Mouse (Mus musculus): ENCODE data around the gene Pir. TPM values are rescaled to one million over a fixed set of nuclear protein-coding genes. Genes with fewer than 3 reads are reported as not detected.

The Pir gene
- 0.69 TPM in 2 replicates for total RNA-seq (2017)

DNA sequence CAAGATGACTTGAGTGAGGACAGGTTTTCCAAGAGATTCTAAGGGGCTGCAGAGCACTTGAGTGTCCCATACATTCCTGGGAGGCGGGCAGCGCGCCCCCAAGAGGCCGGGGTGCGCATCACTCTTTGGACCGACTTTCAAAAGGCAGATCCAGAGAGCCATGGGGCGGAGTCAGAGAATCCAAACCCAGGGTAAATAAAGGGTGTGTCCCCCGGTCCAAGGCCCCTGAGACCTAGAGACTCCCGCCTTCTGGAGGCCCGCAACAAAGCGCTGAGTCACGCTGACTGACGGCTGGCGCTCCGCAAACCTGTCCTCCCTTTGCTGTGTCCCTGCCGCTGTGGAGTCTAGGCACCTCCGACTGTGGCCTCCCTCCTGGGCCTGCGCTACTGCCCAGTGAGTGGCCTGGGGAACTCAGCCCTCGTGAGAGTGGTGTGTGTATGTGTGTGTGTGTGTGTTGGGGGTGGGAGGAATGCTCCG lies at the start of gene Pir:
Gene Pir (plus strand): TSS at position 87 of the 477 bp plus-strand sequence.
- ATAC-seq (replicated peaks in 1 of 2; ENCODE audit: insufficient read depth in 1 of 2, low FRiP score in 2 of 2, low TSS enrichment in 1 of 2, low read depth in 1 of 2, poor library complexity in 2 of 2, severe bottlenecking in 2 of 2) = peak; percentile 91 to 98

DNA sequence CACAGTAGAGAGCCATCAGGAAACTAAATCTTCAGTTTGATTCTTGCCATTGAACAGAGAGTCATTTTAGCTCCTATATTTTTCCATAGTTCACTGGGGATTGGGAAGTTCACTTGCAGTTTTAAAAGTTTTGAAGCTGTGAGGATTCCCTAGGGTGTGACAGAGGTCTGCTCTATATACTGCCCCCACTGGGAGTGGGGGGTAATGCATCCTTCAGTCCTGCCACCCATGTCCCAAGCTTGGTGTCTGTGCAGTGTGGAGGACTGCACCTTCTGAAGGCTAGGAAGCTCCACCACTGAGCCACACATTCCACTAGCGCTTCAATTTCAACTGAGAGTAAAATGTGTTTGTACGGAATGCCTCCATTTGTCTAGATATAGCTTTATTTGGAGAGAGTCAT lies 47.2 kb upstream of the Pir start:
- peak; percentile 76 to 78; a peak in 3 of 4 replicates for ATAC-seq (replicated peaks in 1 of 2; ENCODE audit: insufficient read depth in 1 of 2, low FRiP score in 2 of 2, low TSS enrichment in 1 of 2, low read depth in 1 of 2, poor library complexity in 2 of 2, severe bottlenecking in 2 of 2)

GRCm38 (mm10) chrX:164233380-164233779 lies 35.8 kb upstream of the Pir start:
- no peak for ATAC-seq (replicated peaks in 1 of 2; ENCODE audit: insufficient read depth in 1 of 2, low FRiP score in 2 of 2, low TSS enrichment in 1 of 2, low read depth in 1 of 2, poor library complexity in 2 of 2, severe bottlenecking in 2 of 2)

GRCm38 (mm10) chrX:164245714-164246113 lies 23.5 kb upstream of the Pir start:
- 0 out of 4 replicates have a peak, but pooled peaks of 1 of the 2 experiments have one; percentile 46 for ATAC-seq (replicated peaks in 1 of 2; ENCODE audit: insufficient read depth in 1 of 2, low FRiP score in 2 of 2, low TSS enrichment in 1 of 2, low read depth in 1 of 2, poor library complexity in 2 of 2, severe bottlenecking in 2 of 2)

GRCm38 (mm10) chrX:164246722-164247121 lies 22.4 kb upstream of the Pir start:
- ATAC-seq (replicated peaks in 1 of 2; ENCODE audit: insufficient read depth in 1 of 2, low FRiP score in 2 of 2, low TSS enrichment in 1 of 2, low read depth in 1 of 2, poor library complexity in 2 of 2, severe bottlenecking in 2 of 2) = peak; percentile 21 to 53; a peak in 2 of 4 replicates

DNA sequence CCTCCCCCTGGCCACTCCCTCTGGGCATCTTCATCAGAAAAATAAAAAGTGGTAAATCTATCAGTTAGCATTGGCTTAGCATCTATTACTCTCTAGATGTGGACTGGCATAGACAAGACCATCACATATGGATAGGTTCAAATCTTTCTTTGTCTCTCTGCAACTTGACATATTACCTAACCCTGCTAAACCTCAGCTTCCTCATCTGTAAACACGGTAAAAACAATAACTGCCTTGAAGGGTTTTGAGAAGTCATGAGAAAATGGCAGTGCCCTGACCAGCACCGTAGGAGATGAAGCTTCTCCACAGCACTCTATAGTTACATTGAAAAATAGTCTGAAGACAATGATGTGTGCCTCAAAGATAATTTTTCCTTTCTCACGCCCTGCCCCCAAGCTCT lies 12.6 kb upstream of the Pir start:
- peak in 1 of 2 experiments; percentile 7; a peak in 1 of 4 replicates for ATAC-seq (replicated peaks in 1 of 2; ENCODE audit: insufficient read depth in 1 of 2, low FRiP score in 2 of 2, low TSS enrichment in 1 of 2, low read depth in 1 of 2, poor library complexity in 2 of 2, severe bottlenecking in 2 of 2)

DNA sequence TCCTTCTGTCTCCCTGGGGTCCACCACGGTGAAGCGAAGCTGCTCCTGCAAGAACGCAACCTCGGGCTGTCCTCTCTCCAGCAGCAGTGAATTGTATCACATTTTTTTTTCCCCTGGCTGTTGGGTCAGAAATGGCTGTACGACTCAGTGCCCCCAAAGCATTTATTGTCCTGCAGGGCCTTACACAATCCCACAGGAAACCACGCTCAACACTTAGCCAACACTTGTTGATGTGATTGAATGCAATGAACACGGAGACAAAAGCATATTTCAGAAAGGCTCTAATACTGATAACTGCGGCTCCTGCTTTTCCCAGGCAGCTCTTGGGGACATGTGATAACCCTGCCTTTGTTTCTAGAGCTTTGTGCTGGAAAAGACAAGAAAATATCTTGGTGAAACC lies 11.1 kb upstream of the Pir start, which contains the start of gene Bmx:
Gene Bmx (minus strand): TSS at position 137 of the 400 bp plus-strand sequence.
- ATAC-seq (replicated peaks in 1 of 2; ENCODE audit: insufficient read depth in 1 of 2, low FRiP score in 2 of 2, low TSS enrichment in 1 of 2, low read depth in 1 of 2, poor library complexity in 2 of 2, severe bottlenecking in 2 of 2) = peak in 1 of 2 experiments; percentile 36; a peak in 1 of 4 replicates

DNA sequence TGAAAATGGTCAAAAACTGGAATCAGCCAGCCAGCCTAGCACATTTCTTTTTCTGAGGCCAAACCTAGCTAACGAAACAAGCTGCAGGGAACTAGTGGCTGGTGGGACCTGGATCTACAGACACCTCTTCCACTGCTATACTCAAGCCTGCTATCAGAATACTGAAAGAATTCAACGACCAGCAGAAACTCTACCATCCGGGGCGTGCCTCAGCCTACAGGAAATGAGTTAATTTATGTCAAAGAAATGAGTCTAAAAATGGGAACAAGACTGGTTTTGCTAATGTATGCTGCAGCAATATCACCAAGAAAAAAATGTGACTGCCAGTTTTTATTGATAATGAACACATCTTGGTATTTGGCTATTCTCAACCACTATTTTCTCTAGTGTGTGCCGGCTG lies 10.5 kb upstream of the Pir start:
- peak; percentile 58 to 65; a peak in 3 of 4 replicates for ATAC-seq (replicated peaks in 1 of 2; ENCODE audit: insufficient read depth in 1 of 2, low FRiP score in 2 of 2, low TSS enrichment in 1 of 2, low read depth in 1 of 2, poor library complexity in 2 of 2, severe bottlenecking in 2 of 2)

GRCm38 (mm10) chrX:164262286-164262685 lies 6.9 kb upstream of the Pir start:
- no peak for ATAC-seq (replicated peaks in 1 of 2; ENCODE audit: insufficient read depth in 1 of 2, low FRiP score in 2 of 2, low TSS enrichment in 1 of 2, low read depth in 1 of 2, poor library complexity in 2 of 2, severe bottlenecking in 2 of 2)

GRCm38 (mm10) chrX:164264861-164265260 lies 4.3 kb upstream of the Pir start:
- ATAC-seq (replicated peaks in 1 of 2; ENCODE audit: insufficient read depth in 1 of 2, low FRiP score in 2 of 2, low TSS enrichment in 1 of 2, low read depth in 1 of 2, poor library complexity in 2 of 2, severe bottlenecking in 2 of 2) = no peak

DNA sequence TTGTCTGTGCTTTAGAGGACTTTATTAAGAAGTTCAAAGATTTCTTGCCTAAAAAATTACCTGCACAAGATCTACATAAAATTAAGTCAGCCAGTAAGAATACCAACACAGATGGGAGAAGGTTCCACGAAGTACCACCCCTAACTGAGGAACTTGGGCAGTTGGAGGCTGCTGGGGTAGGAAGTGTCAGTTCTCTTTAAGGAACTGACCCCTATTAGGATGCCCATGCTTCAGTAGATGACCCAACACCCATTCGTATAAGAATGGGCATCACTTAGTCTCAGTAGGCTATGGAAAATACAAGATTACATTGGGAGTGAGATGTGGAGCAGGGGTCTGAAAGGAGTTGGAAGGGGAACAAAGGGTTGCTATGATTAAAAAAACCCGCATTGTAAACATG lies 1.4 kb downstream of the Pir start:
- no peak for ATAC-seq (replicated peaks in 1 of 2; ENCODE audit: insufficient read depth in 1 of 2, low FRiP score in 2 of 2, low TSS enrichment in 1 of 2, low read depth in 1 of 2, poor library complexity in 2 of 2, severe bottlenecking in 2 of 2)

- ATAC-seq (replicated peaks in 1 of 2; ENCODE audit: insufficient read depth in 1 of 2, low FRiP score in 2 of 2, low TSS enrichment in 1 of 2, low read depth in 1 of 2, poor library complexity in 2 of 2, severe bottlenecking in 2 of 2) = no peak
Measured at GRCm38 (mm10) chrX:164275536-164275935, 6.4 kb downstream of the Pir start.

DNA sequence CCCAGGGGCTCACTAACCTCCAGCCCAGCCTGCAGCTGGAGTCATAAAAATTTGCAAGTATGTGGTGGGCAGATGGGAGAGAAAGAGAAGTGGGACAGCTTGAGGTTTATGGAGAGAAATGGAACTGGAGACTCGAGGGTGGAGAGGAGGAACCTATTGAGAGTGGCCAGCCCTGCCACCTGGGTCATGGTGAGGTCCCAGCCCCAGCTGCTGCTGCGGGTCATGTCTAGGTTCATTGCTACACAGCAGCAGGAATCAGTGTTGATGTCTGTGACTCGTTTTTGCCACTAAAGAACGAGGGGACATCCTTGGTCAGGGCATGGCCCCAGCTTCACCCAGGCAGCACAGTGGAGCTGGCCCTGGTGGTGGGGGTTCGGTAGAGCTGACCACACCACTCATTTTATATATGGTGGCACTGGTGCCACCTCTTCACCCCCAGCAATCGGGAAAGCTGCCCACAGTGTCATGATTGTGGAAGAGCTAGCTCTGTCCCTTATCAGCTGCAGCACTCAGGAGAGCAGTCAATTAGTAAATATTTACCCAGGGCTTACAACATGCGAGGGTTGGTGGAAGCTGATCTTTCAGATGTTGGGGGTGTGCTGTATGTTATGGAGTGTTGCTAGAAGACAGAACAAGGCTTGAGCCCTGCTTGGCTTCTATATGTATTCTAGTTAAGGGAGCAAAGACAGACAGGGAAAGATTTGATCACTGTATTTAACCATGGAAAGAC lies 11.9 kb downstream of the Pir start:
- ATAC-seq (replicated peaks in 1 of 2; ENCODE audit: insufficient read depth in 1 of 2, low FRiP score in 2 of 2, low TSS enrichment in 1 of 2, low read depth in 1 of 2, poor library complexity in 2 of 2, severe bottlenecking in 2 of 2) = no peak

- ATAC-seq (replicated peaks in 1 of 2; ENCODE audit: insufficient read depth in 1 of 2, low FRiP score in 2 of 2, low TSS enrichment in 1 of 2, low read depth in 1 of 2, poor library complexity in 2 of 2, severe bottlenecking in 2 of 2) = no peak
Measured at GRCm38 (mm10) chrX:164283808-164284207, 14.6 kb downstream of the Pir start.

DNA sequence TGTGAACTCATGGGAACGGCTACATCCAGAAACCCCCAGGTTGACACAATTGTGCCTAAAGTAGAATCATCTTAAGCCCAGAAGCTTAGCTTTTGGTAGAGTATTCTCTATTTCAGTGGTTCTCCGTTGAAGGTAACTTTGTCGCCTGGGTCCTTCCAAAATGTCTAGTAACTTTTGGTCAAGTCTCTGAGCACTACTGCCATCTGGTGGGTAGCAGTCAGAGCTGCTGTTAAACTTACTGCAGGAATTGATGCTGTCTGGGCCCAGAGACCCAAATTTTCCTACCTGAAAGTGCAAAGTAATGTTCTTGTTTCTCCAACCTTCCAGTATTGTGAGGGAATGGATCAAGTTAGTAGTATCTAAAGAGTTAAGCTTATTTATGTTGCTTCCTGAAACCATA lies 17.9 kb downstream of the Pir start:
- ATAC-seq (replicated peaks in 1 of 2; ENCODE audit: insufficient read depth in 1 of 2, low FRiP score in 2 of 2, low TSS enrichment in 1 of 2, low read depth in 1 of 2, poor library complexity in 2 of 2, severe bottlenecking in 2 of 2) = peak; percentile 62 to 78; a peak in 3 of 4 replicates

GRCm38 (mm10) chrX:164291147-164291546 lies 22.0 kb downstream of the Pir start:
- no peak for ATAC-seq (replicated peaks in 1 of 2; ENCODE audit: insufficient read depth in 1 of 2, low FRiP score in 2 of 2, low TSS enrichment in 1 of 2, low read depth in 1 of 2, poor library complexity in 2 of 2, severe bottlenecking in 2 of 2)

GRCm38 (mm10) chrX:164306250-164306649 lies 37.1 kb downstream of the Pir start:
- no peak for ATAC-seq (replicated peaks in 1 of 2; ENCODE audit: insufficient read depth in 1 of 2, low FRiP score in 2 of 2, low TSS enrichment in 1 of 2, low read depth in 1 of 2, poor library complexity in 2 of 2, severe bottlenecking in 2 of 2)

GRCm38 (mm10) chrX:164313876-164314275 lies 44.7 kb downstream of the Pir start:
- no peak for ATAC-seq (replicated peaks in 1 of 2; ENCODE audit: insufficient read depth in 1 of 2, low FRiP score in 2 of 2, low TSS enrichment in 1 of 2, low read depth in 1 of 2, poor library complexity in 2 of 2, severe bottlenecking in 2 of 2)

DNA sequence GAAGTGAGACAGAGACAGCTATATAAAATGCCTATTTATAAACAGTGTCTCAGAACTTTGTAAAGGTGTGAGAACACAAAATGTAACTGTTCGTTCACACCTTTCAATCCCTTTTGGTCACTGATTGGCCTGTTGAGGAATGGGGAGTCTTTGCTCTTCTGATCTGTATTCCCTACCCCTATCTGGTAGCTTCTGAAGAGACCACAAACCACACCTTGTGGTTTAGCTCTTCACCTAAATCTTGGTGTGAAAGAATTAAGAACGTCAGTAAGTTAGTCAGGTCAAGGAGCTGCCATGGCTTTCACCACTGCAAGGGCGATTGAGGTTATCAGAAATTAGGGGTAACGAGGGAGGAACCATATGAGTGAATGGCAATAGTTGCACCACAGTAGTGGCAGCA lies 49.4 kb downstream of the Pir start:
- no peak for ATAC-seq (replicated peaks in 1 of 2; ENCODE audit: insufficient read depth in 1 of 2, low FRiP score in 2 of 2, low TSS enrichment in 1 of 2, low read depth in 1 of 2, poor library complexity in 2 of 2, severe bottlenecking in 2 of 2)

Data from hematopoietic stem cell, adult 5-6 weeks (primary cell).